Mouse (Mus musculus) layer of hippocampus, adult 9-10 months (tissue): ENCODE results near the gene Fmnl1.
"Not testable (repeated sequence)": the region's sequence is repeated elsewhere in the genome, so short reads cannot be mapped to it uniquely, and the experiment has no call there.

ENCODE experiments used
- DNase-seq: peaks from one replicate; pipeline ENCODE4 v3.0.0; 2022; ENCODE audit warnings: low spot score

Gene Fmnl1

DNA sequence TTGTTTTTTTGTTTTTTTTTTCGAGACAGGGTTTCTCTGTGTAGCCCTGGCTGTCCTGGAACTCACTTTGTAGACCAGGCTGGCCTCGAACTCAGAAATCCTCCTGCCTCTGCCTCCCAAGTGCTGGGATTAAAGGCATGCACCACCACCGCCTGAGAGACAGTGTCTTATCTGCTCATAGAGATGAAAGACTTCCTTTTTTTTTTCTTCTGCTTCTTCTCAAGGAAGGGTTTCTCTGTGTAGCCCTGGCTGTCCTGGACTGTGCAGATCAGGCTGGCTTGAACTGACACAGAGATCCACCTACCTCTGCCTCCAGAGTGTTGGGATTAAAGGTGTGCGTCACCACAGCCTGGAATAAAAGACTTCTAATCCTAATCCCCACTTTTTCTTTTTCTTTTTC is 51.8 kb downstream of the Fmnl1 start:
- not testable (repeated sequence) for DNase-seq

DNA sequence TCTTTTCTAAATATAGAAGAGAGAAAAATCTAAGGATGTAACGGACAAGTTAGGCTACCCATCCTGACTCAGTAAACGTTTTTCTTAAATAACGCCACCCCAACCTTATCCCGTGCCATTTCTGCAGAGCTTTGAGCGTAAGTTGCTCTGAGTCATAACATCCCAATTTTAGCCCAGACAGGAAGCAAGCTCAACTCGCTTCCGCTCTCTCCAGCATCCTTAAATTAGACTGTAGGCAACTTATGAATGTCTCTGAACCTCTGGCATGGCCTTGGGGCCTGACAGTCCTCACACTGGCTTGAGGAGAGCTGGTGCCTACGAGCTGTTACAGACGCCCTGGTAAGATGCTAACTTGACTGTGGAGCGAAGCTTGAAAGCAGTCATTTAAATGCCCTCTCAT is 52.5 kb downstream of the Fmnl1 start:
- no peak for DNase-seq

DNA sequence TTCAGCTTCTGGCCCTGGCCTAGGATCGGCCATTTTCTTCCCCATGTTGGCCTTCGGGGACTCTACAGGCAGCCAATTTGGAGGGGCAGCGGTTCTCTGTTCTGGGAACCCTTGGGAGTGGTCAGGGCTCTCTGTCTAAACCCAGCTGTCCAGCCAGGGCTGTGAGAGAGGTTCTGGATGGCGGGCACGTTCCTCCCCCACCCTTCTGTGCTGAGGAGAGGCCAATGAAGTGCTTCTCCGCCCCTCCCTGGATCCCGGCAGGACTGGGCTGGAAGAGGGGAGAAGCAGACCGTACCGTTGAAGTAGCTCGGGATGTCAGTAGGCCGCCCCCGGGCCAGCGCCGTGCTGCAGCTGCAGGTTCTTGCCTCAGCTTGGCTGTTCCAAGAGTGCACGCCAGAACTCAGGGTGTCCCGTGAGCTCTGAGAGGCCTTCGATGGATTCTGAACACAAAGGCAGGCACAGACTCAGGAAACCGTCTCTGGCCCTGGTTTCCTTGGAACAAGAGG is 53.1 kb downstream of the Fmnl1 start:
- DNase-seq: no peak

DNA sequence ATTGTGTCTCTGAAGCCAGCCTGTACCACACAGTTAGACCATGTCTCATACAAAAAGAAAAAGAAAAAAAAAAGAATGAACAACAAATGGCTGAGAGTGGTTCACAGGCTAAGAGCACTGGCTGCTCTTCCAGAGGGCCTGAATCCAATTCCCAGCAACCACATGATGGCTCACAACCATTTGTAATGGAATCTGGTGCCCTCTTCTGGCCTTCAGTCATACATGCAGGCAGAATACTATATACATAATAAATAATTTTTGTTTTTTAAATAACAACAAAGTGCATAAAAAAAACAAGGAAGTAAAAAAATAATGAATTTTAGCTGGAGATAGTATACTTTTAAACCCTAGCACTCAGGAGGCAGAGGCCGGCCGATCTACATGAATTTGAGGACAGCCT is 58.7 kb downstream of the Fmnl1 start:
- DNase-seq: no peak

DNA sequence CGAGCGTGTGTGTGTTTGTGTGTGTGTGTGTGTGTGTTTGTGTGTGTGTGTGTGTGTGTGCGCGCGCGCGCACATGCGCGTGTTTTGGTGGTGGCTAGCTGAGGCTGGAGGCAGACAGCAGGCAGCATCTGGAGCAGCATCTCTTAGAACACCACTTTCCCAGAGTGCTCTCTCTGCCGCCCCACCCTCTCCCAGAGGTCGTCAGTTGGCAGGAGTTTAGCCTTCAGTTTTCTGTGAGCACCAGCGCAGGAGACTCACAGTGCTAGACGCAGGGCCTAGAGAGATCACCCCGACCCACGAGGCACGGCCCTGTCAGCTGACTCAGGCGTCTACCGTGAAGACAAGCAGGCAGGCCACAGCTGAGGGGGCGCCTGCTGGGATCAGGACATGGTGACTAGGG is 59.7 kb downstream of the Fmnl1 start:
- no peak for DNase-seq

DNA sequence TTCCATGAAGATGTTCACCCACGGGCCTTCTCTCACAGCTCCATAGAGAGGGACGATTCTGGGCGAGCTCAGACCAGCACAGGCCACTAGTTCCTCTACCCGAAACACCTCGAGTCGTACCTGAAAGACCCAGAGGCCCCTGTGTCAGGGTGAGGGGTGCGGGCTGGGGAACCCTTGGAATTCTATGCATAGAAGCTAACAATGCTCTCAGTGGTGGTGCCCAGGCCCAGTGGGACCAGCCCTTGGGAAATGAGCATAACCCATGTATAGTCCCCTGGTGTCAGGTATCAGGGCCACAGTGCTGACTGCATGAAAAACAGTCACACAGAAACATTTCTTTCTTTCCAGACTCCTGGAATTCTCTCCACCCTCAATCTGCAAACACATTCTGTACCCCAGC is 60.5 kb downstream of the Fmnl1 start:
- no peak for DNase-seq

DNA sequence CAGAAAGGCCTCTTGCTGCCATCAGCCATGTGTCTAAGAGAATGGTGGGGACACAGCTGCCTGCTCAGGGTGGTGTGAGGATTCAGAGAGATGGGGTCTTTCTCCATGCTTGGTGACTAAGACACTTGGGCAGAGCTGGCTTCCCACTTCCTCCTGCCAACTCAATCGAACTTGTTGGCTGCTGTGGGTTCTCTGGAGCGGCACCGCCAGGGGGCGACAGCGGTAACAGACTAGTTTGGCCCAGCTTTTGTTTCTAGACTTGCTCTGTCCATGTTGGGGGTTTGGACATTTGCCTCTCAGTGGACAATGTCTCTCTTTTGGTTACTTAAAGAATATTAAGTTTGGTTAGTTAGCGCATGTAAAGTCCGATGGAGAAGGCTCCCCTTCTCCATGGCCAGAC is 62.1 kb downstream of the Fmnl1 start:
- DNase-seq: peak; percentile 85

DNA sequence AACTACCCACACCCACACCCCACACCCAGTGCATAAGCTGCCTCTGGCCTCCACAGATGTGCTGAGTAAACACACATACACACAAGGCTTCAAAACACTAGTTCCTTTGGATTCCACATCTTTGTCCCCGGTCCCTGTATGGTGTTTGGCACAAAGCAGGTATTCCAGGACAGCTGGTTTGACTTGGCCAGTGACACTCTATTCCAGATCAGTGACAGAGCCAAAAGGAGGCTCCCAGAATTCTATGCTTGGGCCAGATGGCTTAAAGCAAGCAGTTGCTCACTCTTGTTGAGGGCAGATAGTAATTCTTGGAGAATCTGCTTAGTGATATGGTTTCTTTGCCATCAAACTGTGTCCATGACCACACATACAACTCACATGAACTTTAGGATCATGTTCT is 63.5 kb downstream of the Fmnl1 start:
- no peak for DNase-seq

DNA sequence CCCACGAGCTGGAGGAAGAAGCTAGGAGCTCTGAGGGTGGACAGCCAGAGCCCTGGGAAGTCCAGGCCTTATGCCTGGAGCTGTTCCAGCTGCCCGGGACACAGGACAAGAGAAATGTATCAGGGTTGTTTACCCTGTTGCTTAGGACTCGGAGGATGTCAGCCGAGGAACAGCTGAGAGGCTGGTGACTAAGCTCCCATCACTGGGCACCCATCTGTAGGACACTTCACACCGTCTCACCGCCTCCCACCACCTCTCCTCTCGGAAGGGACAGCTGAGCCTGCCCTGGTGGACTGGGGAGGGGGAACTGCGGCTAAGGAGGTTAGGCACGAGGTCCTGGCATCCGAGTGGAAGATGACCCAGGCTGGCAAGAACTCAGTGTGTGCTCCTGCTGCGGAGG is 64.8 kb downstream of the Fmnl1 start:
- no peak for DNase-seq

DNA sequence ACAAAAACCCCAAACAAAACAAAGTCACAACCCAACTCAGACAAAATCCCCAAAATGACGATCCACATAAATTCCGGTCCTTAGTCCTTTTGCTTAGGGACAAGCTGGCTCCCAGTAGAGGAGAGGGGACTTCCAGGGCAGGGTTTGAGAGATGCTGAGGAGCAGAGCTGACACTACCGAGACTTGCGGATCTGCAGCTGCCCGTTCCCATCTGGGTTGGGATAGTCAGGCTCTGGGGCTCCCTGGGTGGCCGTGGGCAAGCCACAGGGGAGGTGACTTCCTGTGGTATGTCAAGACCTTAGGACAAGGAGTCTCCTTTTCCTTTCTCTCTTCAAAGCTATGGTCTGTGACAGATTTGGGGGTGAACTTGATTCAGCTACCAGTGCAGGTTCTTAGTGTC is 65.5 kb downstream of the Fmnl1 start:
- DNase-seq: no peak

DNA sequence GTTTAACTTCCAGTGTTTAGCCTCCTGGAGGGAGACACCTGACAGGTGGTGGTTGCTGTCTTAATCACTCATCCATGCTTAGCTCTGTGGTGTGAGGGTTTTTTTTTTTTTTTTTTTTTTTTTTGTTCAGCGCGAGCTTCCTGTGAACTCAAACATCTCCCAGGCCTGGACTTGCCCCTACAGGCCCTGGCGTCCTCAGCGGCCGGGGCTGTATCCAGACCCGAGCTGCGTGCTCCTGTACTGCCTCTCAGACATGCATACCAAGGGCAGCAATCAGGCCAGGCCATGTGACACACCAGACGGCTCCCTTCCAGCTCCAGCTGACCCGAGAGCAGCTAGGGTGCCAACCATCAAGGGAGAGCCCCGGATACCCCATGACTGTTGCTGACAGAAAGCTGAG is 66.0 kb downstream of the Fmnl1 start:
- no peak for DNase-seq

DNA sequence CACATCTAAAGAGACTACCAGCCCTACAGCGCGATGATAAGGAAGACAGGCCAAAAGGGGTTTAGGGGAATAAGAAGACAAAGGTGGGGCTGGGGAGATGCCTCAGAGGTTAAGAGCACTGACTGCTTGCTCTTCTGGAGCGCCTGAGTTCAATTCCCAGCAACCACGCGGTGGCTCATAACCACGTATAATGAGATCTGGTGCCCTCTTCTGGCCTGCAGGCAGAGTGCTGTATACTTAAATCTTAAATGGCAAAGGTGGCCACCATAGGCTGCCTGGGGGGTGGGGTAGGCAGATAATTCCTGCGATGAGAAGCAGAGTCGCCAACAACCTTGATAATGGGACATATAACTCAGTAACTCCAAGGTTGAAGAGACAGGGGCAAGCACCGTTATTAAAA is 66.8 kb downstream of the Fmnl1 start:
- DNase-seq: no peak

DNA sequence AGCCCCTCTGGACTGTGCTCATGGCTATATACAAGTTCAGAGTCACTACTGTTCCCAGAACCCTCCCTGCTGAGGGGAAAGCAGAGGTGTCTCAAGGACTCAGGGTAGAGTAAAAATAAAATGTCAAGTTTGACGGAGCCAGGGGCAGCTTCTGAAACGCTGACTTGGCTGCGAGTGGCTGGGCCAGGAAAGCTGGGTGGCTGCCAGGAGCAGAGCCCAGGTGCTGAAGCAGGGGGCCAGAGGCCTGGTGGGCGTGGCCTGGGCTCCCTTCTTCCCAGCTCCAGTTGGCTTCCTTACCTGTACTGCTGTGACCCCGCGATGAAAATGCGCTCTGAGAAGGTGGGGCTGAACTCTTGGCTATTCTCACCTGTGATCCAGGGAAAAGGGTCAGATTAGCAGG is 69.8 kb downstream of the Fmnl1 start:
- DNase-seq: no peak

DNA sequence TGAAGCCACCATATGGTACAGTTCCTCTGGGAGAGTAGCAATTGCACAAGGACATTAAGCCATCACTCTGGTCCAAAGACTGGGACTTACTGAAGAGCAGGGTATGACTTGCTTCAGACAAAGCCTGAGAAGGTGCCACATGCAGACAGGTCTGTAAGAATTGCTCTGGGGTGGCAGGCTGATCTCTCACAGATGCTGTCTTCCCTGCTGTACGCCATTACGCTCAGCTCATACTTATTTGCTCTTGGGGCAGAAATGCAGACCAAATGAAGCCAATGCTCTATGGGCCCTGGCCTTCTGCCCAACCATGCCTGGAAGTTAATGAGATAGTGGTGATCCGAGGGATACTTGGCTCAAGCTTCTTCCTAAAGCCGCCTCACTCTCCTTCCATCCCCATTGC is 73.9 kb downstream of the Fmnl1 start:
- no peak for DNase-seq

DNA sequence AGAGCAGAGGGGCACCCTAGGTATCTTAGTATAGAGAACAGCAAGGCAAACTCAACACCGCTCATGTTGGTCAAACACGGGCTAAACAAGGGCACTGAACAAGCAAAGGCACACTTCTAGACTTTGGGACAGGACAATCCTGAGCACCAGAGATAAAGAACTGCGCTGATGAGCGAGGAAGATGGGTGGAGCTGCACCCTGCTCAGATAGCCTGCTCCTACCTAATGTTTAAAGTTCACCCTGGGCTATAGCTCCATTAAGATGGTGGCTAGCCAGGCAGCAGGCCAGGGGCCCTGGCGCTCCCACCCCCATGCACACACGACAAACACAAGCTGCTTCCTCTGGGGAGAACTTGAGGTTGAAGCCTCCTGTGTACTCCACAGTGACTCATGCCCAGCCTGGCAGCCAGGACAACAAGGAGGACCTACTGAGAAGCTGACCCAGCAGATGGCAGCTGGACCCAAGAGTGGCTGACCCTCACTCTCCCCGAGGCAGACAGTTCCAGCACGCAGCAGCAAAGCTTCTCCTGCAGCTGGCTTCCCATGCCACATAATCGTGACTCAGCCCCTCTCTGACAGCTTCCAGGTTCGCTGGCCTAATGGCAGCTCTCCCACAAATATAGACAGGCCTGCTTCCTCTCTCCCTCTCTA is 75.3 kb downstream of the Fmnl1 start:
- DNase-seq: no peak

DNA sequence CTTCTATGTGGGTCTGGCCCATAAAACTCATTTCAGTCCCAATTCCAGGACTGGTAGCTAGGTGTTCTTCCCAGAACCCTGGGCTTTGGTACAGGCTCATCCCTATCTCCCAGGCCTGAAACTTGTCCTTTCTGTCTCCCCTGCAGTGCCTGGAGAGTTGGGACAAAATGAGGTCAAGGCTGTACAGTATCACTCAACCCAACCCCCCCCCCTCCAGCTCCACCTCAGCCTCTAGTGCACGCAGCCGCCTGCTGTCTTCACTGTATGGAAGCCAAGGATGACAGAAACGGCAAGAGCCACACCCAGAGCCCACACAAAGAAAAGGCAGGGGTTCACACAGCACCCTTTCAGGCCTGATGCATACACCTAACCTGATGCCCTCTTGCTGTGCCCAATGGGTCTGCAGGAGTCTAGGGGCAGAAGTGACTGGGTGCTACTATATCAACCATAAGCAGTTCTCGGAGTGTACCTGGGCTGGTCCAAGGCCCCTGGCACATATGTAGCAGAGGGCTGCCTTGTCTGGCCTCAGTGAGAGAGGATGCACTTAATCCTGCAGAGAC is 75.9 kb downstream of the Fmnl1 start:
- DNase-seq: no peak

DNA sequence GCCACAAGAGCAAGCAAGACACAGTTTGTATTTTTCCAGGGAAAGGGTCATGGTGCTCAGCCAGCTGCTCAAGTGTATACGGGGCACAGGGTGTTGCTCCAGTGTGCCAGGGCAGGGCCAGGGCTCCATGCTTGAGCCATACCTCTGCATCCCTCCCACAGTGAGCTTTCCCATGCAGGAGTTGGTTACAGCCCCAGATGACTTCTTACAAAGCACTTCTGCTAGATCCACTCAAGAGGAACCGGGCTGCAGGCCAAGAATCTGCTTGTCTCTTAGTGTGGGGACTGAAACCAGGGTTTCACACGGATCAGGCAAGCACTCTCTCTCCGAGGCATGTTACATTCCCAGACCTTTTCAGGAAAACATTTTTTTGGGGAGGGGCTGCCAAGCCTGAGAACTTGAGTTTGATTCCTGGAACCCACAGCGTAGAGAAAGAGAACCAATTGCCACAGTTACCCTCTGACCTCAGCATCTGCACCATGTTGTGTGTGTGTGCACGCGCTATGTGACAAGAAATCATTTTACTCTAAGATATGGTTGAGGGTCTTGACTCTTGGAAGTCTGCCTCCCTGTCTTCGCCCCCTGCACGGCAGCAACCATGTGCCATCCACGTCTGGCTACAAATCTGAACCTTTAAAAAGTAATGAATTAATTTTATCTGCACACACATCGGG is 76.7 kb downstream of the Fmnl1 start:
- DNase-seq: peak; percentile 60
